Mouse (Mus musculus) megakaryocyte, embryonic 14.5 days (primary cell): ENCODE data around the gene Herpud1.

Experiments
- FLI1 ChIP-seq: IDR thresholded peaks from 2 replicates; pipeline ENCODE4 v1.6.1; 2012; ENCODE audit warnings: low read length, inconsistent platforms, mixed read lengths
- GATA1 ChIP-seq: IDR thresholded peaks from 3 replicates; pipeline ENCODE4 v1.6.1; 2012; ENCODE audit warnings: mixed read lengths, low read length, inconsistent platforms, borderline replicate concordance

DNA sequence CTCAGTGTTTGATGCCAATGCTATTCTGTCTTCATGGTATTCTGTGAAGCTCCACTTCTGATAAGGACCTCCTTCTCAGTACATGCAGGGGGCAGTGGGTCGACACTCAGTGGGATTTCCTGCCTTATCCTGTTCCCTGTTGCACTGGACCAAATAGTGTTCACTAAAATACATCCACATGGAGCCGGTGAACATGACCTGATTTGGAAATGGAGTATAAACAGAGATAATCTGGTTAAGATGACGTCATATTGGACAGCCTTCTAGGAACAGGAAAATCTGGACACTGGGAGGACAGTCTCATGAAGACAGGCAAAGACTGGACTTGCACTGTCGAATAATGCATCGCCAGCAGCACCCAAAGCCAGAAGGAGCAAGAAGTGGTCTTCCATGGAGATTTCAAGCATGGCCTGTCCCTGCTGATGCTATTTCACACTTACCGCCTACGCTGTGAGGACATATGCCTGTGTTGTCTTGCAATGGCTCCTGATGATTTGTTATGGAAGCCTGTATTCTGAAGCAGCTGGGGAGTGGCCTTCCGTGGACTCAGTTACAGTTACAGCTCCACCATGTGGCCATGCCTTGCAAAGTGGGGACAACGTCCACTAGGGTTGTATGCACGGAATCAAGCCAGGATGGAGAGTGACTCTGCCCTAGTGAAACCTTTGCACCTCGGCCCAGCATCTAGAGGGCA is 10.9 kb downstream of the Herpud1 start:
- no peak for TF ChIP-seq FLI1
- no peak for TF ChIP-seq GATA1
